Mouse (Mus musculus): ENCODE measurements around the gene Dcaf6.

DNA sequence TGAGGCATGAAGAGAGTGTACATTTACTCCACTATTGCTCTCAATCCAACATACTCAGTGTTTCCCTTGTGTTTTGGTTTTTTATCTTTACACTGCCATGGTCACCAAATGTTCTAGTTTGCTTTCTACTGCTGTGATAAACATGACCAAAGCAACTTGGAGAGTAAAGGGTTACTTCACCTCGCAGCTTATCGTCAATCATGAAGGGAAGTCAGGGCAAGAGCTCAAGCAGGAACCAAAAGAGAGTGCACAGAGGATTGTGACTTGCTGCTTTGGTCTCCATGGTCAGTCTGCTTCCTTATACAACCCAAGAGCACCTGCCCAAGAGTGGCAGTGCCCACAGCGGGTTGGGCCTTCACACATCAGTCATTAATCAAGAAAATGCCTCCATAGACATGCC lies 65.4 kb downstream of the Dcaf6 start:
- peak; percentile 47; the same call in 1 of the 2 replicates for TF ChIP-seq TAL1 (IDR thresholded peaks at IDR 0.05; ENCODE audit: low read length)
- peak; percentile 93 for TF ChIP-seq GATA1 (IDR thresholded peaks at IDR 0.05; ENCODE audit: low read depth, low read length)
- no peak for TF ChIP-seq USF1 (IDR thresholded peaks at IDR 0.05; ENCODE audit: low read depth, low read length)
- no peak for TF ChIP-seq CTCF (IDR thresholded peaks at IDR 0.05 in 2 of 3, conservative IDR thresholded peaks at IDR 0.05 in 1 of 3; ENCODE audit: control insufficient read depth in 1 of 3, insufficient read depth in 1 of 3, low read depth in 2 of 3, low read length in 3 of 3, poor library complexity in 1 of 3, severe bottlenecking in 1 of 3)
- TF ChIP-seq CHD2 (IDR thresholded peaks at IDR 0.05; ENCODE audit: low read length): no peak
- TF ChIP-seq SMC3 (IDR thresholded peaks at IDR 0.05; ENCODE audit: low read depth, low read length): no peak
